Mouse (Mus musculus) thymus, adult 2 months (tissue): ENCODE results near the gene Gm11146. TPM values are rescaled to one million over a fixed set of nuclear protein-coding genes. Genes with fewer than 3 reads are reported as not detected.

Experiments used
- DNase-seq: peaks from one replicate; pipeline ENCODE4 v3.0.0; 2021
- H3K27ac ChIP-seq: fragments of 200-500 bp; 2 replicates; pipeline ENCODE4 v1.5.1; 2012; ENCODE audit warnings: low read length, control low read depth; ENCODE audit not compliant: control insufficient read depth, insufficient read depth
- H3K27me3 ChIP-seq: fragments of 200-500 bp; 2 replicates; pipeline ENCODE4 v1.6.1; 2012; ENCODE audit warnings: mild to moderate bottlenecking, low read length, moderate library complexity, mixed read lengths; ENCODE audit not compliant: control insufficient read depth, insufficient read depth
- H3K36me3 ChIP-seq: fragments of 200-500 bp; 2 replicates; pipeline ENCODE4 v1.6.1; 2012; ENCODE audit warnings: mild to moderate bottlenecking, low read length, moderate library complexity; ENCODE audit not compliant: control insufficient read depth, insufficient read depth
- H3K4me1 ChIP-seq: fragments of 200-500 bp; replicated peaks from 2 replicates; pipeline ENCODE4 v1.6.1; 2012; ENCODE audit warnings: low read length; ENCODE audit not compliant: control insufficient read depth, insufficient read depth
- H3K4me3 ChIP-seq: fragments of 200-500 bp; 2 replicates; pipeline ENCODE4 v1.5.1; 2012; ENCODE audit warnings: mild to moderate bottlenecking, low read length, control low read depth, moderate library complexity; ENCODE audit not compliant: control insufficient read depth, insufficient read depth
- CTCF ChIP-seq: fragments of 200-500 bp; IDR thresholded peaks from 2 replicates; pipeline ENCODE4 v1.5.1; 2012; ENCODE audit warnings: mild to moderate bottlenecking, control low read depth, low read length, moderate library complexity, borderline replicate concordance; ENCODE audit not compliant: control insufficient read depth, poor library complexity, insufficient read depth; ENCODE audit errors: extremely low read depth
- POLR2A ChIP-seq: fragments of 200-500 bp; IDR thresholded peaks from 2 replicates; pipeline ENCODE4 v1.6.1; 2012; ENCODE audit warnings: mild to moderate bottlenecking, low read length, control low read depth, moderate library complexity; ENCODE audit not compliant: control insufficient read depth, poor library complexity, insufficient read depth; ENCODE audit errors: extremely low read depth
- WGBS: fragments of 180-500 bp; shearing (Covaris S2); methylation state at CpG from one replicate; pipeline ENCODE4 v1.1.7; 2018; 5-methylcytosine and 5-hydroxymethylcytosine counted together
- polyA plus RNA-seq: library from polyadenylated mRNA; depleted of rRNA; stranded (reverse); fragments of >200 nt; gene quantifications from 2 replicates; pipeline ENCODE4 v1.2.3, GENCODE M21; 2012; rRNA removed

The Gm11146 gene
- polyA plus RNA-seq = not detected in 2 replicates

- Histone ChIP-seq H3K27me3 (no peaks in the 10 kb centered on the region), H3K36me3 (no peaks in the 10 kb centered on the region), H3K4me1 (no peaks in the 10 kb centered on the region), H3K27ac (no peak within 1 kb of the TSS), H3K4me3 (no peak within 1 kb of the TSS)
- DNase-seq = no peak
- TF ChIP-seq POLR2A (no peak), CTCF (no peak)
- WGBS = 85% methylated on average over 1 of the region's 1 CpGs
Observed at GRCm38 (mm10) chr16:77601994-77602393, at the start of gene Gm11146. Gm11146 (minus strand) TSS chr16:77602094.

- Histone ChIP-seq H3K36me3 (no peaks in the 10 kb centered on the region), H3K27ac (no peak overlapping the region), H3K4me3 (no peak overlapping the region), H3K27me3 (no peaks in the 10 kb centered on the region), H3K4me1 (no peaks in the 10 kb centered on the region)
- TF ChIP-seq POLR2A (no peak), CTCF (no peak)
- DNase-seq = no peak
- WGBS = 85% methylated on average over 1 of the region's 1 CpGs
Observed at GRCm38 (mm10) chr16:77650596-77650995, 48.7 kb upstream of the Gm11146 start.

- no peak overlapping the region for H3K27ac ChIP-seq
- H3K36me3 ChIP-seq = no peaks in the 10 kb centered on the region
- no peaks in the 10 kb centered on the region for H3K27me3 ChIP-seq
- no peak for DNase-seq
- H3K4me1 ChIP-seq = peaks cover 4% of the 10 kb centered on the region
- TF ChIP-seq CTCF (no peak), POLR2A (no peak)
- no peak overlapping the region for H3K4me3 ChIP-seq
- WGBS = 83% methylated on average over 2 of the region's 2 CpGs
Observed at GRCm38 (mm10) chr16:77649006-77649405, 47.1 kb upstream of the Gm11146 start.

- no peak overlapping the region for H3K4me3 ChIP-seq
- TF ChIP-seq POLR2A = no peak
- TF ChIP-seq CTCF = no peak
- H3K36me3 ChIP-seq = no peaks in the 10 kb centered on the region
- H3K27me3 ChIP-seq = no peaks in the 10 kb centered on the region
- peaks cover 4% of the 10 kb centered on the region for H3K4me1 ChIP-seq
- DNase-seq = no peak
- H3K27ac ChIP-seq = no peak overlapping the region
- 92% methylated on average over 2 of the region's 2 CpGs for WGBS
Observed at GRCm38 (mm10) chr16:77648181-77648580, 46.3 kb upstream of the Gm11146 start.

GRCm38 (mm10) chr16:77646146-77646545 lies 44.3 kb upstream of the Gm11146 start:
- Histone ChIP-seq H3K4me1 (peaks cover 4% of the 10 kb centered on the region), H3K27ac (no peak overlapping the region), H3K36me3 (no peaks in the 10 kb centered on the region), H3K4me3 (no peak overlapping the region), H3K27me3 (no peaks in the 10 kb centered on the region)
- DNase-seq = no peak
- TF ChIP-seq POLR2A (no peak), CTCF (no peak)
- WGBS = 94% methylated on average over 7 of the region's 7 CpGs

- Histone ChIP-seq H3K27ac (no peak overlapping the region), H3K4me1 (peaks cover 4% of the 10 kb centered on the region), H3K36me3 (no peaks in the 10 kb centered on the region), H3K4me3 (no peak overlapping the region), H3K27me3 (no peaks in the 10 kb centered on the region)
- no peak for DNase-seq
- TF ChIP-seq POLR2A (no peak), CTCF (no peak)
- WGBS = 78% methylated on average over 1 of the region's 1 CpGs
Observed at GRCm38 (mm10) chr16:77644976-77645375, 43.1 kb upstream of the Gm11146 start.

GRCm38 (mm10) chr16:77643871-77644720 lies 42.2 kb upstream of the Gm11146 start:
- peak; percentile 48 for DNase-seq
- peak overlapping the region; percentile 20 for H3K4me3 ChIP-seq
- H3K36me3 ChIP-seq = no peaks in the 10 kb centered on the region
- H3K27me3 ChIP-seq = no peaks in the 10 kb centered on the region
- TF ChIP-seq POLR2A = no peak
- no peak for TF ChIP-seq CTCF
- H3K4me1 ChIP-seq = peaks cover 4% of the 10 kb centered on the region
- 5% methylated on average over 31 of the region's 31 CpGs for WGBS
- H3K27ac ChIP-seq = no peak overlapping the region
